Mouse (Mus musculus) megakaryocyte, embryonic 14.5 days (primary cell): ENCODE data around the gene Dach1.

ENCODE experiments used
- FLI1 ChIP-seq: IDR thresholded peaks from 2 replicates; pipeline ENCODE4 v1.6.1; 2012; ENCODE audit warnings: low read length, inconsistent platforms, mixed read lengths
- GATA1 ChIP-seq: IDR thresholded peaks from 3 replicates; pipeline ENCODE4 v1.6.1; 2012; ENCODE audit warnings: mixed read lengths, low read length, inconsistent platforms, borderline replicate concordance

- no peak for TF ChIP-seq GATA1
- no peak for TF ChIP-seq FLI1
Observed at GRCm38 (mm10) chr14:97976091-97976490, 193.5 kb downstream of the Dach1 start.
